Mouse (Mus musculus) WW6 (cell line): ENCODE results near the gene Ubash3b.

Experiments used
- DNase-seq: peaks from one replicate; pipeline ENCODE4 v3.0.0-alpha.2; 2013; ENCODE audit warnings: low read depth, low spot score

Ubash3b gene

GRCm38 (mm10) chr9:41136691-41137467 lies 24.6 kb downstream of the Ubash3b start:
- no peak for DNase-seq

GRCm38 (mm10) chr9:41136273-41136672 lies 25.2 kb downstream of the Ubash3b start:
- DNase-seq, result no peak

GRCm38 (mm10) chr9:41134907-41135306 lies 26.6 kb downstream of the Ubash3b start:
- no peak for DNase-seq

GRCm38 (mm10) chr9:41130563-41130962 lies 30.9 kb downstream of the Ubash3b start:
- DNase-seq, result no peak

GRCm38 (mm10) chr9:41129802-41130480 lies 31.6 kb downstream of the Ubash3b start:
- DNase-seq, result no peak

GRCm38 (mm10) chr9:41129273-41129672 lies 32.2 kb downstream of the Ubash3b start:
- no peak for DNase-seq

- no peak for DNase-seq
These were observed 34.8 kb downstream of the Ubash3b start for GRCm38 (mm10) chr9:41126723-41127122.

GRCm38 (mm10) chr9:41124305-41124704 lies 37.2 kb downstream of the Ubash3b start:
- DNase-seq, result no peak

- DNase-seq, result no peak
These were observed 38.9 kb downstream of the Ubash3b start for GRCm38 (mm10) chr9:41122390-41123110.

GRCm38 (mm10) chr9:41121701-41122354 lies 39.7 kb downstream of the Ubash3b start:
- no peak for DNase-seq

- DNase-seq, result no peak
These were observed 41.5 kb downstream of the Ubash3b start for GRCm38 (mm10) chr9:41119958-41120357.

- no peak for DNase-seq
These were observed 43.4 kb downstream of the Ubash3b start for GRCm38 (mm10) chr9:41118065-41118464.

GRCm38 (mm10) chr9:41116126-41116525 lies 45.4 kb downstream of the Ubash3b start:
- DNase-seq, result no peak

GRCm38 (mm10) chr9:41114367-41114766 lies 47.1 kb downstream of the Ubash3b start:
- DNase-seq, result no peak

- DNase-seq, result no peak
These were observed 51.7 kb downstream of the Ubash3b start for GRCm38 (mm10) chr9:41109749-41110148.

GRCm38 (mm10) chr9:41108324-41109180 lies 52.9 kb downstream of the Ubash3b start:
- no peak for DNase-seq

GRCm38 (mm10) chr9:41105201-41105643 lies 56.3 kb downstream of the Ubash3b start:
- DNase-seq, result no peak

GRCm38 (mm10) chr9:41103722-41104121 lies 57.8 kb downstream of the Ubash3b start:
- no peak for DNase-seq

- no peak for DNase-seq
These were observed 58.9 kb downstream of the Ubash3b start for GRCm38 (mm10) chr9:41102613-41103012.

- DNase-seq, result no peak
These were observed 61.6 kb downstream of the Ubash3b start for GRCm38 (mm10) chr9:41099897-41100296.

GRCm38 (mm10) chr9:41099067-41099466 lies 62.4 kb downstream of the Ubash3b start:
- no peak for DNase-seq
